Mouse (Mus musculus) brain, embryonic 14.5 days (tissue): ENCODE data around the gene Creb3l2.

Experiments
- CTCF ChIP-seq: fragments of 200-500 bp; IDR thresholded peaks from 2 replicates; pipeline ENCODE4 v1.5.1; 2012; ENCODE audit warnings: inconsistent platforms, mild to moderate bottlenecking, moderate library complexity, borderline replicate concordance; ENCODE audit not compliant: insufficient read depth, insufficient read length; ENCODE audit errors: extremely low read depth
- POLR2A ChIP-seq: fragments of 200-500 bp; IDR thresholded peaks from 2 replicates; pipeline ENCODE4 v1.6.1; 2012; ENCODE audit warnings: mild to moderate bottlenecking, inconsistent platforms, borderline replicate concordance; ENCODE audit not compliant: poor library complexity, insufficient read depth, insufficient read length, severe bottlenecking; ENCODE audit errors: extremely low read depth

GRCm38 (mm10) chr6:37315440-37315839, 126.5 kb downstream of the Creb3l2 start:
- TF ChIP-seq CTCF (no peak), POLR2A (no peak)
